Mouse (Mus musculus): ENCODE measurements around the gene Gldc. TPM values are rescaled to one million over a fixed set of nuclear protein-coding genes. Genes with fewer than 3 reads are reported as not detected.

Gldc gene
- polyA plus RNA-seq, 1 experiment from 2014 or later = 1.4 TPM

GRCm38 (mm10) chr19:30157031-30157687 lies 18.1 kb downstream of the Gldc start:
- H3K27me3 ChIP-seq (replicated peaks) = no peaks in the 10 kb centered on the region
- H3K4me1 ChIP-seq = no peaks in the 10 kb centered on the region
- 75% methylated on average over 12 of the region's 12 CpGs for WGBS
- H3K4me2 ChIP-seq = no peak overlapping the region
- H3K9me3 ChIP-seq = no peaks in the 10 kb centered on the region
- H3K9ac ChIP-seq = no peak overlapping the region
- no peak for ATAC-seq (ENCODE audit: extremely low read depth, insufficient number of reproducible peaks, low FRiP score, low TSS enrichment)
- no peak overlapping the region for H3K4me3 ChIP-seq
- H3K27ac ChIP-seq (replicated peaks) = no peak overlapping the region
- no peaks in the 10 kb centered on the region for H3K36me3 ChIP-seq

GRCm38 (mm10) chr19:30153729-30154128 lies 21.5 kb downstream of the Gldc start:
- Histone ChIP-seq H3K4me2 (no peak overlapping the region), H3K4me3 (no peak overlapping the region), H3K27me3 (replicated peaks) (no peaks in the 10 kb centered on the region), H3K27ac (replicated peaks) (no peak overlapping the region), H3K36me3 (no peaks in the 10 kb centered on the region), H3K4me1 (peaks cover 5% of the 10 kb centered on the region; the same call in 1 of the 2 replicates), H3K9ac (no peak overlapping the region), H3K9me3 (no peaks in the 10 kb centered on the region)
- ATAC-seq (ENCODE audit: extremely low read depth, insufficient number of reproducible peaks, low FRiP score, low TSS enrichment) = no peak
- 68% methylated on average over 3 of the region's 3 CpGs for WGBS

DNA sequence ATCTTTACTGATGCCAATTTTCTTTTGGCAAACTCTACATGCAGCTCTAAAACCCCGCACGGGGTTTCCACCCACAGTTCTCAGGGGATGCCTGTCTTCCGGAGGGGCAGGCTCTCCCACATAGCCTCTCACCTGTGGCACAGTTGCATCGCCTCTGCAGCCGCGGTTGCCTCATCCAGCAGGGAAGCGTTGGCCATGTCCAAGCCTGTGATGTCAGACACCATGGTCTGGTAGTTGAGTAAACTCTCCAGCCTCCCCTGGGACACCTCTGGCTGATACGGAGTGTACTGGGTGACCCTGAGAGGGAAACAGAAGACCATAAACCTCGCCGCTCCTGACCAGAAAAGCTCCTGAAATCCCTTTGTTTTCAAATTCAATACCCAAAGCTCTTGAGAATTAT lies 23.9 kb downstream of the Gldc start:
- Histone ChIP-seq H3K4me3 (no peak overlapping the region), H3K9me3 (no peaks in the 10 kb centered on the region), H3K36me3 (no peaks in the 10 kb centered on the region), H3K4me2 (no peak overlapping the region), H3K9ac (no peak overlapping the region), H3K27me3 (replicated peaks) (no peaks in the 10 kb centered on the region), H3K27ac (replicated peaks) (no peak overlapping the region), H3K4me1 (peaks cover 5% of the 10 kb centered on the region; the same call in 1 of the 2 replicates)
- WGBS = 83% methylated on average over 10 of the region's 10 CpGs
- no peak for ATAC-seq (ENCODE audit: extremely low read depth, insufficient number of reproducible peaks, low FRiP score, low TSS enrichment)

DNA sequence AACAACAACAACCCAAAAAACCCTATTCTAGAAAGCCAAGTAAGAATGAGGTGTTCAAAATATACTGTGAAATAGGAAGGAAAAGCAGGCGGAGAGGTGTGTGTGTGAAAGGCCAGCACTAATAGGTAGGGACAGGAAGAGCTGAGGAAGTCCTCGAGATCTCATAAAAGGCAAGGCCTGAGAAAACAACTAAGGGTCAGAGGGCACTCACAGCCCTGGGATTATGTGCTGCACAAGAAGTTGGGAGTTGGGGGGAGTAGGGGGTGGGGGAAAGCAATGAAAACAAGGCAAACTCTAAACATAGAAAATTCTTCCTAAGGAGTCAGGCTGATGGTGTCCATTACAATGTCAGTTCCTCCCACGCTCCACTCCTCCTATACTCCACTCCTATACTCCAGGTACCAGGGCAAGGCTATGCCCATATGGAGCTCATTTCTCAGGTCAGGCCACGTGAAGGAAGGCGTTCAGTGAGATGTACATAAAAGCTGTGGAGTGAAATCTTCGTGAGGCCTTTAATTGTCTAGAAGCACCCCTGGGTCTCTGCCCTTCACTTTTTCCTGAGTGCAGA lies 25.9 kb downstream of the Gldc start:
- Histone ChIP-seq H3K9ac (no peak overlapping the region), H3K9me3 (no peaks in the 10 kb centered on the region), H3K27me3 (replicated peaks) (no peaks in the 10 kb centered on the region), H3K27ac (replicated peaks) (no peak overlapping the region), H3K4me1 (peaks cover 5% of the 10 kb centered on the region; the same call in 1 of the 2 replicates), H3K4me2 (no peak overlapping the region), H3K4me3 (no peak overlapping the region), H3K36me3 (no peaks in the 10 kb centered on the region)
- 59% methylated on average over 6 of the region's 6 CpGs for WGBS
- ATAC-seq (ENCODE audit: extremely low read depth, insufficient number of reproducible peaks, low FRiP score, low TSS enrichment) = no peak

DNA sequence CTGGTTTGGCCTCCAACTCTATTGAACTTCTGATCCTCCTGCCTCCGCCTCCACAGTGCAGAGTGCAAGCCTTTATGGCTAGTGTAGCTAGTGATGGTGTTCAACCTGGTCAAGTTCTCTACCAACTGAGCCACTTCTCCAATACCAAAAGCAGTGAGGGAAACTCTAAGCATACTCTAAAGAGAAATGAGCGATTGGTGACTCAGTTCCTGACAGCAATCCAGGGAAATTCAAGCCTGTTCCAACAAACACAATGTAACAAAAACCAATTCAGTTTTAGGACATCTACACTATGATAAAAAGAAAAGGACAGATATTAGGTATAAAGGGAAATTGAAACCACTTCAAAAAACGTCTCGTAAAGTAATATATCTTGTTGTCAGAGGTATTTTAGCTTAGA lies 27.9 kb downstream of the Gldc start:
- H3K4me1 ChIP-seq = peaks cover 5% of the 10 kb centered on the region; the same call in 1 of the 2 replicates
- H3K9ac ChIP-seq = no peak overlapping the region
- WGBS = 62% methylated on average over 4 of the region's 4 CpGs
- H3K27ac ChIP-seq (replicated peaks) = no peak overlapping the region
- H3K9me3 ChIP-seq = no peaks in the 10 kb centered on the region
- no peaks in the 10 kb centered on the region for H3K36me3 ChIP-seq
- no peak overlapping the region for H3K4me3 ChIP-seq
- no peaks in the 10 kb centered on the region for H3K27me3 ChIP-seq (replicated peaks)
- no peak for ATAC-seq (ENCODE audit: extremely low read depth, insufficient number of reproducible peaks, low FRiP score, low TSS enrichment)
- H3K4me2 ChIP-seq = no peak overlapping the region

GRCm38 (mm10) chr19:30146761-30147160 lies 28.5 kb downstream of the Gldc start:
- H3K27ac ChIP-seq (replicated peaks) = no peak overlapping the region
- H3K4me1 ChIP-seq = peaks cover 5% of the 10 kb centered on the region; the same call in 1 of the 2 replicates
- H3K27me3 ChIP-seq (replicated peaks) = no peaks in the 10 kb centered on the region
- ATAC-seq (ENCODE audit: extremely low read depth, insufficient number of reproducible peaks, low FRiP score, low TSS enrichment) = no peak
- WGBS = 64% methylated on average over 6 of the region's 6 CpGs
- H3K36me3 ChIP-seq = no peaks in the 10 kb centered on the region
- H3K9me3 ChIP-seq = no peaks in the 10 kb centered on the region
- no peak overlapping the region for H3K4me2 ChIP-seq
- H3K4me3 ChIP-seq = no peak overlapping the region
- H3K9ac ChIP-seq = no peak overlapping the region

GRCm38 (mm10) chr19:30145106-30145505 lies 30.1 kb downstream of the Gldc start:
- H3K4me3 ChIP-seq = no peak overlapping the region
- ATAC-seq (ENCODE audit: extremely low read depth, insufficient number of reproducible peaks, low FRiP score, low TSS enrichment) = no peak
- 79% methylated on average over 4 of the region's 4 CpGs for WGBS
- no peaks in the 10 kb centered on the region for H3K9me3 ChIP-seq
- H3K9ac ChIP-seq = no peak overlapping the region
- H3K27me3 ChIP-seq (replicated peaks) = no peaks in the 10 kb centered on the region
- H3K36me3 ChIP-seq = no peaks in the 10 kb centered on the region
- H3K27ac ChIP-seq (replicated peaks) = no peak overlapping the region
- H3K4me1 ChIP-seq = peaks cover 5% of the 10 kb centered on the region; the same call in 1 of the 2 replicates
- H3K4me2 ChIP-seq = no peak overlapping the region

DNA sequence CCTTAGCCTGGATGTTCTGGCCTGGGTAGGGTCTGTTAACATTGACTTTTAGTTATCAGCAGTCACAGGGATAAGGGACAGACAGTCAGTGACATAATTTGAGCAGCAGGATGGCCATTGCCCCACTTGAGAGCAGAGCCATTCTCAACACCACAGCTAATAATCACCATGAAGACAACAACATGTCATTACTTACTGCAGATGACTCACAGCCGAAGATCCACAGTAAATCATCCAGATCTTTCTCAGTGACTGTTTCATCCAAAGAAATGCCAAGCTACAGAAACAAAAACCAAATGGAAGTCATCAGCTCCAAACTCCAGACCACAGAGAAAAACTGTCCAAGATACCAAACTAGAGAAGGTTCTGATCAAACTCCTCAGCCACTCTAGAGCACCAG lies 38.9 kb downstream of the Gldc start:
- Histone ChIP-seq H3K4me1 (no peaks in the 10 kb centered on the region), H3K4me3 (no peak overlapping the region), H3K36me3 (no peaks in the 10 kb centered on the region), H3K9ac (no peak overlapping the region), H3K27me3 (replicated peaks) (no peaks in the 10 kb centered on the region), H3K9me3 (no peaks in the 10 kb centered on the region), H3K27ac (replicated peaks) (no peak overlapping the region), H3K4me2 (no peak overlapping the region)
- 69% methylated on average over 1 of the region's 1 CpGs for WGBS
- no peak for ATAC-seq (ENCODE audit: extremely low read depth, insufficient number of reproducible peaks, low FRiP score, low TSS enrichment)

GRCm38 (mm10) chr19:30128177-30128576 lies 47.1 kb downstream of the Gldc start:
- WGBS = 39% methylated on average over 4 of the region's 4 CpGs
- no peak overlapping the region for H3K4me2 ChIP-seq

DNA sequence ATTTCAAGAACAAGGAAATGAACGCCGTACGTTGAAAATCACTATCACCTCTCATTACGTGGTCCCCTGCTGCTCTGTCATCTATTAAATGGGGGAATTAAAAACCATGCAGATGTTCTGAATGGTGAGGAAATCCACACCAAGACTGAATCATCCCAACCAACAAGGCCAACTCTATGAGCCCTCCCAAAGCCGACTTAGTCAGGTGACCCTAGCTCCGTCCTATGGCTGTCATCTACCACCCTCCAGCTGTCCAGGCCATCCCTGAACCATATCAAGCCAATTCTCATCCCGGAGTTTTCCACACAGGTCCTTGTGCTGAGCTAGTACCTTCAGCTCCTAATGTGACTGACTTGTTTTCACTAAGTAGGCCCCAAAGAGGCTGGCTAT lies 49.6 kb downstream of the Gldc start:
- ATAC-seq (ENCODE audit: extremely low read depth, insufficient number of reproducible peaks, low FRiP score, low TSS enrichment) = no peak
- Histone ChIP-seq H3K27me3 (replicated peaks) (no peaks in the 10 kb centered on the region), H3K4me1 (peaks cover 14% of the 10 kb centered on the region), H3K4me3 (no peak overlapping the region), H3K27ac (replicated peaks) (peak overlapping the region; percentile 70), H3K36me3 (no peaks in the 10 kb centered on the region), H3K4me2 (peak overlapping the region; percentile 34), H3K9ac (no peak overlapping the region), H3K9me3 (no peaks in the 10 kb centered on the region)
- WGBS = 41% methylated on average over 7 of the region's 7 CpGs

More at GRCm38 (mm10) chr19:30128177-30128576, 47.1 kb downstream of the Gldc start:
- Histone ChIP-seq H3K27ac (replicated peaks) (no peak overlapping the region), H3K4me1 (peaks cover 14% of the 10 kb centered on the region), H3K4me3 (no peak overlapping the region), H3K9ac (no peak overlapping the region), H3K9me3 (no peaks in the 10 kb centered on the region), H3K36me3 (no peaks in the 10 kb centered on the region), H3K27me3 (replicated peaks) (no peaks in the 10 kb centered on the region)
- no peak for ATAC-seq (ENCODE audit: extremely low read depth, insufficient number of reproducible peaks, low FRiP score, low TSS enrichment)

DNA sequence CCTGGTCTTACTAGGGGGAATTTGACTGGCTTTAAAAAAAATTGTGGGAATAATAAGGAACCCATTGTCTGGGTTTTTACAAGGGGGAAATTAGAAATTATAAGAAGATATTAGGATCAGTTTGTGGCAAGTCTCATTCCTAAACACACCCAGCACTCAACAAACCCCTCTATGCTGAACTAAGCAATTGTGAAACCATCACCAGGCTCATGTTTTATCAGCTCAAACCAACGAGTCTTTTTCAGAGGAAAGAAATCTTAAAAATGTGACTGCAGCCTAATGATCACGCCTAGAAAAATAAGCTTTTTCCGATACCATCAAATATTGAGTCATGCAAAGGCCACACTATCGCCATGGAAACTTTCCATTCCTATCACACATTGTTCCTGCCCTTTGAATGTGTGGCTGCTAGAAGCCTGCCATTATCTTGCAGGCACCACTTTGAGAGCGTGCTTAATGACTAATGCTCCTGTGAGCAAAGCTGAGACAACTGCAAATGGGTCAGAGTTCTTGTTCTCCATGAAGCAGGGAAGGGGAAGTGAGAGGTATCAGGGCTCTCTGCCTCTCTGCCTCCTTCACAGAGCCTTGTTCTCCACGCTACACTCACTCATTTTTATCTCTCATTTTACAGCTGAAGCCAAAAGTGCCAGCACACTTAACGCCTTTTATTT lies 50.1 kb downstream of the Gldc start:
- Histone ChIP-seq H3K27me3 (replicated peaks) (no peaks in the 10 kb centered on the region), H3K27ac (replicated peaks) (peak overlapping the region; percentile 70), H3K4me3 (no peak overlapping the region), H3K4me1 (peaks cover 14% of the 10 kb centered on the region), H3K36me3 (no peaks in the 10 kb centered on the region), H3K9me3 (no peaks in the 10 kb centered on the region), H3K9ac (no peak overlapping the region), H3K4me2 (peak overlapping the region; percentile 34)
- ATAC-seq (ENCODE audit: extremely low read depth, insufficient number of reproducible peaks, low FRiP score, low TSS enrichment) = no peak
- WGBS = 20% methylated on average over 7 of the region's 7 CpGs
